Mouse (Mus musculus) inflammation-experienced regulatory T-cells, adult 6 months (primary cell): ENCODE results near the gene Pitpna. TPM values are rescaled to one million over a fixed set of nuclear protein-coding genes. Genes with fewer than 3 reads are reported as not detected.
A peak's percentile ranks its signal among the peaks of the same experiment; 100 is the strongest.
"Not testable (repeated sequence)": the region's sequence is repeated elsewhere in the genome, so short reads cannot be mapped to it uniquely, and the experiment has no call there.

Experiments used
- ATAC-seq: one replicate; pipeline ENCODE4 v1.8.0; 2017
- polyA plus RNA-seq, 3 experiments: library from polyadenylated mRNA; unstranded; fragments of 100-300 nt; shearing (Covaris generic); gene quantifications; one replicate each; pipeline ENCODE4 v1.2.1; 2017

The Pitpna gene
- polyA plus RNA-seq = 10 to 100 TPM; 30.5 to 50.5 (median 40.2) TPM

DNA sequence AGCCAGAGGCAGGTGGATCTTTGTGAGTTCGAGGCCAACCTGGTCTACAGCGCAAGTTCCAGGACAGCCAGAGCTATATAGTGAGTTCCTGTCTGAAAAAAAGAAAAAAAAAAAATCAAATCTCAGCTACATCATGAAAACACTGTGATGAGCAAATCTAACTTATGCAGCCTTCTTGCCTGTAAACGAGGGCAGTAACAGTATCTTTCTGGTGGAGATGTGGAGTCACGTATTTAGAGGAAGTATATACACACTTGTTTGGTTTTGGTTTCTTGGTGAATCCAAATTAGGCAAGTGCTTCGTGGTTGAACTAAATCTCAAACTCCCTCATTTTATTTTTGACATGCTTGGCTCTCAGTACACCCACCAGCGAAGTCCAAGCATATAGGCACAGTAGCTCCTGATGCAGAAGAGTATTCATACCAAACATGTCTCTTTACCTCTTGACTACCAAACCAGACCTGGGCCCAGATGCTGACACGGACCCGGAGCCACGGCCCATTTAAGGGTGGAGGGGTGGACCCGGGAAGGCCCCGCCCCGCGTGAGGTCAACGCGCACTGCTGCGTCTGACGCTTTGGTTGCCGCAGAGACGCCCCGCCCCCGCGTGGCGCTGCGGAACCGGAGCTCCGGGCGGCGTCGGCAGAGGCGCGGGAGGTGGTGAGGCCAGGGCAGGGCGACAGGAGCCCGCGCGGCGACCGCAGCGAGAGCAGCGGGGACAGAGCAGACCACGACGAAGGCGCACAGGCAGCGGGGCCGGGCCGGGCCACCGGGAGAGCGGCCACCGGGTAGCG lies at the start of gene Pitpna:
Gene Pitpna (plus strand): TSS at position 605 of the 792 bp plus-strand sequence.
- ATAC-seq = peak; percentile 95

DNA sequence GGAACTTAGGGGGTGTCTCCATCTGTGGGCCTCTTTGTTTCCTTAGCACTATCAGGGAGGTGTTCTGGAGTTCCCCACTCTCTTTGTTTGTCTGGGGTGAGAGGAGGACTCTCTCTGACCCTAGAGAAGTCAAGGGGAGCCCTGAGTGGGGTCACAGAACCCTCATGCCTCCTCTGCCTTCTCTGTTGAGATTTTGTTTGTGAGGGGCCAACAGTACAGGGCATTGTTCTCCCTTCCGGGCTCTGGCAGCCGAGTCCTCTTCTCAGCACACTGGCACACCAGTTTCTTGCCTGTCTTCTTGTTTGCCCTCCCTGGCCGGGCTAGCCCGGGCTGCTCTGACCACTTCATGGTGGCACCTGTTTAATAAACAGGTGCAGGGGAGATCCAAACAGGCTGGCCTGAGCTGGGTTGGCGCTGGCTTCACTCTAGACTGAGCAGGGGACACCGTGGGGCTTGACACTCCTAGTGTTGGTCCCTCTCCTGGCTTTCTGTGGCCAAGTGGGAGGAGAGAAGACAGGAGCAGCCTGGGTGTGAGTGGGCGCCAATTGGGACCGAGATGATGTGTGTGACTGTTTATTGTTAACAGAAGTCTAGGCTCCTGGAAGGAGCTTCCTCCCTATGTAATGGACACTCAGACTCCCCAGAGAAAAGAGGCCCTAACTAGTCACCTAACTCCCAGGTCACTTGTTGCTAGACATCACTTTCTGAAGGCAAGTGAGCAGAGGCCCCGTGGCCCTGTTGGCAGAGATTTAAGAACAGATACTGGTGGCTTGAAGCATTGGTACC lies 49.5 kb upstream of the Pitpna start:
- peak; percentile 9 for ATAC-seq

DNA sequence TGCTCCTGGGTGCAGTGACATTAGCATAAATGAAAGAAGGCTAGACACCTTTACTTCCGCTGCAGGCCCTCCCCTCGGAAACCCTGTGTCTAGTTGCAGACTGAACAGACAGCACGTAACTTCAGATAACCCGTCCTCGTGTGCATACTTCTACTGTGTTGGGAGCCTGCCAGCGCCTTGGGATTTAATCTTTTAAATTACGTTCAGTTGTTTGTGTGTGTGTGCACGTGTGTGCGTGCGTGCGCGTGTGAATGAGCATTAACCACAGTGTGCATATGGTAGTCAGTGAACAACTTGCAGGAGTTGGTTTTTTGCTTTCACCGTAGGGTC lies 49.0 kb upstream of the Pitpna start:
- ATAC-seq = peak; percentile 72

DNA sequence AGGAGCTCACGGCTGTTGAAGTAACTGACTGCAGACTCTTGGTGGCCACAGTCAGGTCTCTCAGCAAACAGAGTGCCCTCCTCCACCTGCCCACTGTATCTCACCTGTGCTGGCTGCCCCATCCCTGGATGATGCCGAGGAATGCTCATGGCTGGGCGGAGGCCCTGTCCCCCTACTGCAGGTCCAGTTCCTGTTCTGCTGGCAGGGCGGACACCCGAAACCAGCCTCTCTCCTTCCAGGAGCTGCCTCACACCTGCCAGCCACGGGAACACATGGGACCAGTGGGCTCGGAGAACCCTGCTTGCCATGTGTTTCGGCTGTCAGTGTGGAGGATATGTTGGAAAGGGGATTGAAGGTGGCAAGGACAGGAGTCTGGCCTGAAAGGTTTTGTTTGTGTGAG lies 47.7 kb upstream of the Pitpna start:
- ATAC-seq = no peak

DNA sequence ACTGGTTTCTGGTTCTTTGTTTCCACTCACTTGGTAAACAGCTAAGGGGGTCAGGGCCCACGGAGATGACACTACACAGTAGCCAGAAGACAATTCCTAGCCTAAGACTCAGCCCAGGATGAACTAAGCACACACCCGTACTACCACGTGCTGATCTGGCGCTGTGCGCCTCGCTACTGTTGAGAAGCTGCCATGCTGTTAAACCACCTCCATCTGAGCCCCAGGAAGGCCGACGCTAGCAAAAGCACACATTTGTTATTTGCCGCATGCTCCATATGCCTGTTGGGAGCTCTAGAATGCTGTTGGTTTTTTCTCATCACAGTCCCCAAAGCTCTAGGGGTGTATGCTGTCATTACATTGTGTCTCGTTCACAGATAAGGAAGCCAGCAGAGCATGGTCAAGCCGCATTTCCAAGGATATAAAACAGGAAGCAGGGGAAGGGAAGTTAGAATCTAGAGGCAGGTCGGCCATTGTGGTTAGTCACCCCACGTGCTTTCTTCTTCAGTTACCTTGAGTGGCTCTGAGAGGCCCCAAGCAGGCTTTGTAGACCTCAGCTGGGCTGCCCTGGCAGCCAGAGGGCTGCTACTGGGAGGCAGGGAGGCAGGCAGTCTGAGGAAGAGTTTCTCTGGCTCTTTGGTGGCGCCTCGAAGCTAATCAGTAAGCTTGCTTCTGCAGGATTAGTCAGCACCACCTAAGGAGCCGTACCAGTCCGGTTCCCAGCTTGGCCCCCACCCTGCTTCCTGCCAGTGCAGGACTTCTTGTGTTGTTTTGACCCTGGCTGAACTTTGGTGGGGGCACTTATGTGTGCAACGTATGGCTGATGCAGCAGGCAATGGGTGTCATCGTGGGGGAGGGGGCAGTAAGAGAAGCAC lies 47.0 kb upstream of the Pitpna start:
- ATAC-seq = peak; percentile 27

DNA sequence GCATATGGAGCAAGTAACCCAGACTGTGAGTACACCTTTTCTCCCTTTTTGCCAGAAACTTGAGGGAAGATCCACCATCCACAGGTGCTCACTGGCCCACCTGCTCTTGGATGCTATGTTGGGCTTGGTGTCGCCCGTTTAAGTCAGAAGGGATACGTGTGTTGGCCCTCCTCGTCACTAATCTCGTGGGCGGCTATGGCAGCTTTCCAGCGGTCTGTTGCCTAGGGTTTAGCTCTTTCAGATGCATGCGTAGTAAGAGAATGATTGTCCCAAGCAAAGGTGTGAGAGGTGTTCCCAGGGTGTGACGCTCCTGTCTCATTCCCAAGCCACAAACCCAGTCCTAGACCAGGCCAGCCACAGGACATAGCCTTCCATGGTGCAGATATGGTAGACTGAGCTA lies 43.2 kb upstream of the Pitpna start:
- ATAC-seq = no peak

DNA sequence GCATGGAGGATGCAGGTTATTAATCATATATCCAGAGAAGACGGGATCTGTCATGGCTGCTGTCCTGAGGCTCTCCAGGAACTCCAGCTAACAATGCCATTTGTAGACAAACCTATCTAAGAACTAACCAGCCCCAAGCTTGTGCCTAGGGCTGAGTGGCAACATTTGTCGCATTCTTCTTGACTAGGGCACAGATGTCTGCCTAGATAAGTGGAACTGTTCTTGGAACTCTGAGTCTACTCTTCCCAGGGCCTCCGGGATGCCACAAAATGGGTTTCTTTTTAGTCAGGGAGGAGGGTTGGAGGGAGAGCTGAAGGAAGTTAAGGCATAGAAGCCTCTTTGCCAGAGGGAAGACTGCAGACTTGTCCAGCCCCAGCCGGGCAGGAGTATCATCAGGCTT lies 41.8 kb upstream of the Pitpna start:
- no peak for ATAC-seq

DNA sequence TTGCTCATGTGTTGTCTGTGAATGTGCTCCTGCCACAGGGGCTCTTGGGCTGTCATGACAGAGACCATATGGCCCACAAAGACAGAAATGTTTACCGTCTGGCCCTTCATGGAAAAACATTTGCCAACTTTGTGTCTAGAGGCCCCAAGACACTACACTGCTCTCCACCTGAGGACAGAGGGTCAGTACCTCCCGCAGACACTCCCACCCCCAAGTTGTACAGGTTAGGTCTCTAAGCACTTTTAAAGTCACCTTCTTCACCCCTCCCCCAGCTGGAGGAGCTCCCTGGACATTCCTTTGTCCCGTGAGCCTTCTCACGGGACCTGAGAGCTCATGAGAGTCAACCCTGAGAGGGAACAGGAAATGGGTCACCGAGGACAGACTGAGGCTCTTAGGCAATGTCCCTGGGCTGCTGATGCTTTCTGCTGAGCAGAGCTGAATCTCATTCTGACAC lies 38.2 kb upstream of the Pitpna start:
- ATAC-seq = peak; percentile 46

DNA sequence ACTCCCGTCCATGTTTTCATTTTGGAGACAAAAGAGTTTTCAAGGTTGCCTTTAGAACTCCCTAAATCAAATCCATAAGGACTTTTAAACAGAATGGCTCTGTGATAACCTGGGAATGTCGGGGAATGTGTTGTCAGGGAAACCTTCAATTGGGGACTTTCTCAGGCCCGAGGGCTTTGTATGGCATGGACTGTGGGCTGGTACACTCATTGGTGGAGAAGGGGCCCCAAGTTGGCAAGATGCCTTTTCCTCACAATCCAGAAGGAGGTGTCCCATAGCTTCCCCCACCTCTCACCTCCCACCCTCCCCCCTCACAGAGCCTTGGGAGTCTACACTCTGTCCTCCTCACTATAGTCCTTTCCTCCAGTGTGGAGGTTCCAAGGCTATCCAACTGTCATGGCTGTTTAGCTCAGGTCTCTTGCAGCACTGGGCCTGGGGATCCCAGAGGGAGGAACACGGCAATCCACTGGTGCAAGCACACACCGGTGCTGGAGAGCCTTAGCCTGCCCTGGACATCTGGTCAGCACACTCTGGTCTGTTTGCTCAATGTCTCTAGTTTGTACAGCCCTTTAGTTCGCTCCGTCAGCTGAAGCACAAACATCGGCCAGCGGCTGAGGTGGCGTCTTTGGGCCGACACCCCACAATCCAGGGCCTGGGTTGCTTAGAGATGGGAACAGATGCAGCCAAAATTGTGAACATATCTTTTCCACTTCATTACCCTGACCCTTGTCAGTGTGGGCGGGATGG lies 37.5 kb upstream of the Pitpna start:
- ATAC-seq = no peak

DNA sequence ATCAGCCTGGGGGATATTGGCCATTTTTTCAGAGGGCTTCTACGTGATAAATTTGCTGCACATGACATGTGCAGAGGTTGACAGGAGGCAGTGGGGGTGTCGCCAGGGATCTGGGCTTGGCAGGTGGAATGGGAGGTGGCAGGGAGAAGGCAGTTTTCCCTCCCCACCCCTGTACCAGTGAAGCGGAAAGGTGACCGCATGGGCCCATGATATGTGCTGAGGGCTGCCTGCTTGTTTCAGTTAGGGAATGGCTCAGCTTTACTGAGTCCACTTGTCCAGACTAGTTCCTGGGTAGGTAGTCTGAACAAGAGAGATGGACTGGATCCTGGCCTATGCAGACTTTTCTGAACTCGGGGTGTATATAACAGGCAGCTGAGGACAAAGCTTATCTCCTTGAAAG lies 36.6 kb upstream of the Pitpna start:
- no peak for ATAC-seq

DNA sequence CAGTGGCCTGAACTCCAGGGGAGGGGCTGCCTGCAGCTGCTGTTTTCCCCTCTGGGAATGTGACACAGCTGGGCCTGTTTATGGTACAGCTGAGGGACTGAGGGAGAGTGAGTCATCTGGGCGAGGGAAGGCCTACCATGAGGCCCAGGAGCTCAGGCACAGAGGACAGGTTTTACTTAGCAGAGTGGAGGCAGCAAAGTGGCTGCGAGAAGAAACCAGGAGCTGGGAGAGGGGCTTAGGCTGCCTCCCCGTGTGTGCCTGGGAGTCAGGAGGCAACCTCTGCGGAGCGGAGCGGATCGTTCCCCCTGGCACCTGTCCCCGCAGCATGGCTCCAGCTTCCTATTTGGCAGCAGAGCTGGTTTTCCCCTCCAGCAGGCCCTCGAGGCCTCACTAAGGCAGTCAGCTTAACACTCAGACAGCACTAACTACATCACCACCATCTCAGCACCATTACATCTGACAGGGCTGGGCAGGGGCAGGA lies 35.9 kb upstream of the Pitpna start:
- ATAC-seq = no peak

DNA sequence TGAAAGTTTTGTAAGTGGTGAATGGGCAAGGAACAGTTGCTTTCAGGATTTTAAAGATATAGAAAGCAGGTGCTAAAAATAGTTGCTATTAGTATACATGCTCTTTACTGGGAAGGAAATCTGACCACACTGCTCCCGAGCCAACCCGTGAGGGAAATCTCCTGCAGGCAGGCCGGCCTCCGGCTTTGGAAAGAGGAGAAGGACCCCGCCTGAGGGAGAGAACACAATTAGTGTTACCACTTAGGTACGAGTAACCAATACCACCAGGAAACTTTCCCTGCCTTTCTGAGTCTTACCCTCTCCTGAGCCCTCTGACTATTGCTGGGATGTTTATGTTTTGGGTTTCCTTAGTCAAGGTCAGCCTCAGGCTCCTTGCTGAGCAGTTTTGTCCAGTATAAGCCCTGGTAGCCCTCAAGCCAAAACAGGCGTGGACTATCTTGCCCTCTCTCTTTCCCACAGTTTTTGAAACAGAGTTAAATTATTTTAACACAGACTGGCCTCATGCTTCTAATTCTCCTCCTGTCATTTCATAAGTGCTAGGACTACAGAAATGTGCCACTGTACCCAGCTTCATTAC lies 34.9 kb upstream of the Pitpna start:
- ATAC-seq = no peak

DNA sequence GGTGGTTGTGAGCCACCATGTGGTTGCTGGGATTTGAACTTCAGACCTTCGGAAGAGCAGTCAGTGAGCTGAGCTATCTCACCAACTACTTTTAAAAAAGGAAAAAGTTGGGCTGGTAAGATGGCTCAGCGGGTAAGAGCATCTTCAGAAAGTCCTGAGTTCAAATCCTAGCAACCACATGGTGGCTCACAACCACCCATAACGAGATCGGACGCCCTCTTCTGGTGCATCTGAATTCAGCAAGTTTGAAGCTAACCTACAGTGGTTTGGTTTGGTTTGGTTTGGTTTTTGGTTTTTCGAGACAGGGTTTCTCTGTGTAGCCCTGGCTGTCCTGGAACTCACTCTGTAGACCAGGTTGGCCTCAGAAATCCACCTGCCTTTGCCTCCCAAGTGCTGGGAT lies 31.9 kb upstream of the Pitpna start:
- ATAC-seq = not testable (repeated sequence)

DNA sequence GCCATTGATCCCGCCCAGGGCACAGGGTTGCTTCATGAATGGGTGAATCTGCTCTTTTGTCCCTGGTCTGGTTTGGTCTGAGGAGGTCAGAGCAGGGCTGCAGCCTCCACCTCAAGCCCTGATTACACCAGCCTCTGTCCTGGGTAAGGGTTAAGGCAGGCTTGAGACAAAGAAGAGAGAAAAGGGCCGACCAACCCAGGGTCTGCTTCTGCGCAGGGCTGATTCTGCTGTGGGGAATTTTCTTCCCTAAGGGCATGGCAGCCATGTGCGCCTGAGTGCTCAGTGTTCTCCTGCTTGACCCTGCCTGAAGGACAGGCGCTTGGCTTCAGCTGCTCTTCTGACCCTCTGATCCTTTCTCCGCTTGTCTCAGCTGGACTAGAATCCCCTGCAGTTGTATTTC lies 30.8 kb upstream of the Pitpna start:
- ATAC-seq = no peak

DNA sequence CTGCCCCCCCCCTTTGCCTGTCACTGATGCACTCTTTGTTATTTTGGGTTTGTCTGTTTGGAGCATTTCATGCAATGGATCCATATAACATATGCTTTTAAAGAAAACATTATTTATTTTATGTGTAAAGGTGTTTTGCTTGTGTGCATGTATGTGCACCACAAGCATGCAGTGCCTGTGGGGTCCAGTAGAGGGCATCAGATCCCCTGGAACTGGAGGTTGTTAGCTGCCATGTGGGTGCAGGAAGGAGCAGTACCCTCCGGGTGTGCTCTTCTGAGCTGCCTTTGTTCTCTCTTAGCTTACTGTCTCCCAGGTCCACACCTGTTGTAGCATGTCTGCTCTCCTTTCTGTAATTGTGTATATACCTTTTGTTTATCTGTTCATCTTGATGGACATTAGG lies 29.8 kb upstream of the Pitpna start:
- ATAC-seq = no peak

DNA sequence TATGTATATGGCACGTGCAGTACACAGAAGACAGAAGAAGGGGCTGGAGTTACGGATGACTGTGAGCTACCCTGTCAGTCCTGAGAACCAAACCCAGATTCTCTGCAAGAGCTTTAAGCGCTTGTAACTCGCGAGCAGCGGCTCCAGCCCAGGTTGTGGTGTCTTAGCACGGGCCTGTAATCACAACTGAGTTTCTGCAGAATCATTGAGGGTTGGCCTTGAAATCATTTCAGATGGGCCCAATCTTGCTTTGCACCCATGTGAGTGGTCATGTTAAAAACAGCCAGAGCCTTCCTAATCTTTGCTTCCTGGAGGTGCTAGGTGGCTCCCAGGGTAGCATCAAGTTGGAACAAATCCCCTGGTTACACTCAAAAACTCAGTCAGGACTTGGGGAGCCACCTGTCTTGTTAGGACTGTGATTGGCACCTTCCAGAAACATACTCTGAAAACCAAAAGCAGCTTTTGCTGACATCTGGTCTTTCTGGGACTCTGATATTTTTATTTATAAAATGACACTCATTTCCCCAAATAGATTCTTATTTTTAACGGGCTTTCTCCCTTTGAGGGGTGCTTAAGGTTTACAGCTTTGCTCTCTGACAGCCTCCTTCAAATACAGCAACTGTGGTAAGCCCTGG lies 27.9 kb upstream of the Pitpna start:
- ATAC-seq = no peak

DNA sequence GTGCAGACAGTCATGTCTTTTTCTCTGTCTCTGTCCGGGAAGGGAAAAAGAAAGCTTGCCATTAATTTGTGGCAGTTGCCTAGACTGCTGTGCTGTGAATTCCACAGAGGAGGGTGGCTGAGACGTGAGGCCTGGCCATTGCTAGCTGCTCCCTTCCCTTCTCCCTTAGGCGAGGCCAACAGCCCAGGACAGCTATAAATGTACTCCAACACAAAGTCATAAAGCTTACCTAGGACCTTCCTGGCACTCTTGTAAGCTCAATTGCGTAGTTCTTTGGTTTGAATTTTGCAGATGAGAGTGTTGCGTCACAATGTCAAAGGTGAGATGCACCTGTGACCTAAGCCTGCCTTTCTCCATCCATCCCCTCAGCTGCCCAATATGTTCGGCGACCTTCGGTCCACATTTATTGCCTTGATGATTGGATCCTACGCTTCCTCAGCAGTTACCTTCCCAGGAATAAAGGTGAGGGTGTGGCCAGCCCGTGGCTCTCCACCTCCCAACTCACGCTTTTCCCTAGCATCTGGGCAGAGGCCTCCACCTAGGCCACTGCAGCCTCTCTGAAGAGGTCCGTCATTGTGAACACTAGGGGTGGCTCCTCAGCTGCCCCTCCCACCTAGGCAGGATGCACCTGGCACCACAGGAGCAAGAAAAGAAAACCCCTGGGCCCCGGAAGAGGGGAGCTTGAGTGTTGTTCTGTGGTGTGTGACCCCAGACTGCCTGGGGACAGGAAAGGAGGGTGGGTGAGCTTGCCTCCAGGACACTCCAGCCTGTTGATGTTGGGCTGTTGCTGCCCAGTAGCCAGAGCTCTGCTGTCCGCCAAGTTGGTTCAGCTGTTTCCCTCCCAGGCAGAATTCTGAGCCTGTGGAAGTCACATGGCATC lies 27.1 kb upstream of the Pitpna start:
- no peak for ATAC-seq

DNA sequence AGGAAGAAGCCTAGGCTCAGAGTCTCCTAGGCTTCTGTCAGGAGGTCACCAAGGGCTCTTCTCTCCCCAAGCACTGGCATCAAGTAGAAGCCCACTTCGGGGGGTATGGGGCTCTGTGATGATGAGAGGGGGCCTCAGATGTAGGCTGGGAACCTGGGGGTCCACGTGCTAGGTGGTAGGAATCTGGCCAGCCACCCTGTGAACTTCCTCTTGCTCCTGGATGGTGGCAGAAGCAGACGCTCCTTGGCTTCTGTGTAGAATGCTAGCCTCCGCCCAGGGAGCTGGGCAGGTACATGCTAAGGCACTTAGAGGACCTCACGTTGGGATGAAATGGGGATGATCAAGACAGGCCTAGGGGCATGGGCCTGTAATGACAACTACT lies 26.5 kb upstream of the Pitpna start:
- no peak for ATAC-seq

DNA sequence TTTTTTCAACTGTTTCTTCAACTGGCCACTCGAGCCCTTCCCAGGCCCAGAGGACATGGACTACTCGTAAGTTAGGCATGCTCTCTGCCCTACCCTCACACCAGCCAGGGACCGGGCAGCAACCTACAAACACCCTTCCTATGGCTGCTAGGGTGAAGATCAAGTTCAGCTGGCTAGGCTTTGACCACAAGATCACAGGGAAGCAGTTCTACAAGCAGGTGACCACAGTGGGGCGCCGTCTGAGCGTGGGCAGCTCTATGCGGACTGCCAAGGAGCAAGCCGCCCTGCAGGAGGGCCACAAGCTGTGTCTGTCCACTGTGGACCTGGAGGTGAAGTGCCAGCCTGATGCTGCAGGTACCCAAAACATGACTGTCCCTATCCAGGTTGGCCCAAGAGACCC lies 25.1 kb upstream of the Pitpna start:
- no peak for ATAC-seq

DNA sequence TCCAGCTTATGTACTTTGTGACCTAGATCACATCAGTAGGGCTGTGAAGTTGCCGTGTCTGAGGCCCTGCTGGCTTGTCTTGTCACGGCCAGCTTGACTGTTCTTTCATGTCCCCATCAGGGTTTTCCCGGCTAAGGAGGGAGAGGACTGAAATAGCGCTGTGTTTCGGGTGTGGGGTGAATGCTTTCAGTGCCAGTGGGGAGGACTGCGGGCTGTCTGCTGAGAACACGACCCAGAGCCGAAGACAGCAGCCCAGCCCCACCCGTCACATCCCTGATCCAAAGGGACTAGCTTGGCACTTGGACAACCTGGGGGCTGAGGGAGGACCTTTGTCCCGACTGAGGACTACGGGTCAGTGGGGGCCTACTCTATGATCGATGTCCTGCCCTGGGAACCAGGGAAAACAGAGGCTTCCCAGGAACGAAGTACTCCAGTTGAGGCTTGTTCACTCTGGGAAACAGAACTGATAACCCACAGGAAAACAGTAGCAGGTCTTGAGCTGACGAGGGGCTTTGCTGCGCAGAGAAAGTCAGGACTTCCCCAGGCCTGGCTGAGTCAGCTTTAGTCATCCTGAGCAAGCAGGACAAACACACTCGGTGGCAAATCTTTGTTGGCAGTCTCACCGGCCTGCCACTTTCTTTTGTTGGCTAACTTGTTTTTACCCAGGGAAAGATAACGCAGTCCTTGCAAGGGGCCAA lies 23.9 kb upstream of the Pitpna start:
- ATAC-seq = peak; percentile 28
